Mouse (Mus musculus) lung, embryonic 16.5 days (tissue): ENCODE measurements around the gene Baiap2l1. TPM values are rescaled to one million over a fixed set of nuclear protein-coding genes. Genes with fewer than 3 reads are reported as not detected.
"Not testable (repeated sequence)": the region's sequence is repeated elsewhere in the genome, so short reads cannot be mapped to it uniquely, and the experiment has no call there.

ENCODE experiments used
- ATAC-seq: fragments of 200-750 bp; cut with Nextera tagmentation; 2 replicates; pipeline ENCODE4 v1.8.0; 2017; ENCODE audit warnings: low read depth, mild to moderate bottlenecking, moderate library complexity
- H3K27ac ChIP-seq: fragments of 300-500 bp; sonication (generic); 2 replicates; pipeline ENCODE4 v1.5.1; 2014; ENCODE audit warnings: mild to moderate bottlenecking, control low read depth, low read length
- H3K27me3 ChIP-seq: fragments of 300-500 bp; sonication (generic); 2 replicates; pipeline ENCODE4 v1.6.1; 2014; ENCODE audit warnings: low read depth, low read length, mixed read lengths; ENCODE audit not compliant: control insufficient read depth, insufficient read depth
- H3K36me3 ChIP-seq: fragments of 300-500 bp; sonication (generic); 2 replicates; pipeline ENCODE4 v1.6.1; 2014; ENCODE audit warnings: low read length; ENCODE audit not compliant: control insufficient read depth, insufficient read depth
- H3K4me1 ChIP-seq: fragments of 300-500 bp; sonication (generic); replicated peaks from 2 replicates; pipeline ENCODE4 v1.6.1; 2014; ENCODE audit warnings: low read length, mixed read lengths; ENCODE audit not compliant: control insufficient read depth, insufficient read depth
- H3K4me2 ChIP-seq: fragments of 300-500 bp; sonication (generic); 2 replicates; pipeline ENCODE4 v1.6.1; 2014; ENCODE audit warnings: low read depth, low read length, control low read depth
- H3K4me3 ChIP-seq: fragments of 300-500 bp; sonication (generic); 2 replicates; pipeline ENCODE4 v1.5.1; 2014; ENCODE audit warnings: mild to moderate bottlenecking, low read length, control low read depth
- H3K9ac ChIP-seq: fragments of 300-500 bp; sonication (generic); 2 replicates; pipeline ENCODE4 v1.6.1; 2014; ENCODE audit warnings: low read length, control low read depth
- H3K9me3 ChIP-seq: fragments of 300-500 bp; sonication (generic); 2 replicates; pipeline ENCODE4 v1.6.1; 2016; ENCODE audit warnings: low read length; ENCODE audit not compliant: control insufficient read depth
- WGBS: fragments of 180-500 bp; shearing (Covaris S2); extraction: QIAGEN DNeasy Blood & Tissue Kit; methylation state at CpG from one replicate; pipeline ENCODE4 v1.1.7; 2014; 5-methylcytosine and 5-hydroxymethylcytosine counted together
- polyA plus RNA-seq: library from polyadenylated mRNA; unstranded; fragments of >200 nt; fragmentation: Nextera tagmentation; extraction: Ambion mirVana; gene quantifications from 2 replicates; pipeline ENCODE4 v1.2.1, GENCODE M21; 2015

Baiap2l1 gene
- polyA plus RNA-seq, 1 experiment from 2014 or later: 12.2 TPM

GRCm38 (mm10) chr5:144379431-144379830 is 21.5 kb upstream of the Baiap2l1 start:
- Histone ChIP-seq H3K4me3 (no peak overlapping the region), H3K9ac (no peak overlapping the region), H3K9me3 (no peaks in the 10 kb centered on the region), H3K36me3 (no peaks in the 10 kb centered on the region), H3K4me2 (no peak overlapping the region), H3K27ac (no peak overlapping the region), H3K4me1 (no peaks in the 10 kb centered on the region), H3K27me3 (no peaks in the 10 kb centered on the region)
- no peak for ATAC-seq
- WGBS: 79% methylated on average over 4 of the region's 4 CpGs

- Histone ChIP-seq H3K4me1 (no peaks in the 10 kb centered on the region; the same call in 1 of the 2 replicates), H3K4me2 (no peak overlapping the region), H3K27me3 (no peaks in the 10 kb centered on the region), H3K9me3 (no peaks in the 10 kb centered on the region), H3K36me3 (no peaks in the 10 kb centered on the region), H3K9ac (no peak overlapping the region), H3K27ac (no peak overlapping the region), H3K4me3 (no peak overlapping the region)
- WGBS: 42% methylated on average over 2 of the region's 2 CpGs
- peak; percentile 75 for ATAC-seq
Measured at GRCm38 (mm10) chr5:144372885-144373284, 15.0 kb upstream of the Baiap2l1 start.

DNA sequence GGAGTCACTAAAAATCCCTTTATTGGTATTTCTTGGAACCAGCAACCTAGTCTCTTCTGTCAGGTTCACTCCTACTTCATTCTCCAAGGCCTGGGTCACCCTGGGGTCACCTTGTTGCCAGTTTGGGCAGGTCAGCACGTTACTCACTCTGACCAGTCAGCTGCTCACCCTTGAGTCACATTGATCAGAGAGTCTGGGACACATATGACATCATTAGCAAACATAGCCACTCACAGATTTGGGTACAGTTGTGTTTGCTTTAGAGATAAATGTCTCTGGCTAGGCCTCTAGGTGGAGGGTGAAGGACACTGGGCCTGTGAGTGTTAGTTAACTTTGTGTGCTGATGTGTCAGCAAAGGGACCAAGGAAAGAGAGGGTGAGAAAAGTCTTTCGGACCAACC is 14.3 kb upstream of the Baiap2l1 start:
- Histone ChIP-seq H3K27me3 (no peaks in the 10 kb centered on the region), H3K4me2 (no peak overlapping the region), H3K9ac (no peak overlapping the region), H3K36me3 (no peaks in the 10 kb centered on the region), H3K4me3 (no peak overlapping the region), H3K9me3 (no peaks in the 10 kb centered on the region), H3K27ac (no peak overlapping the region), H3K4me1 (no peaks in the 10 kb centered on the region; the same call in 1 of the 2 replicates)
- ATAC-seq: no peak
- 22% methylated on average over 2 of the region's 2 CpGs for WGBS

- Histone ChIP-seq H3K9ac (no peak overlapping the region), H3K4me1 (no peaks in the 10 kb centered on the region; the same call in 1 of the 2 replicates), H3K36me3 (no peaks in the 10 kb centered on the region), H3K9me3 (no peaks in the 10 kb centered on the region), H3K4me2 (no peak overlapping the region), H3K4me3 (no peak overlapping the region), H3K27me3 (no peaks in the 10 kb centered on the region), H3K27ac (no peak overlapping the region)
- no peak for ATAC-seq
- WGBS: 9% methylated on average over 6 of the region's 6 CpGs
Measured at GRCm38 (mm10) chr5:144370986-144371385, 13.1 kb upstream of the Baiap2l1 start.

- ATAC-seq: no peak
Measured at GRCm38 (mm10) chr5:144368661-144369205, 10.8 kb upstream of the Baiap2l1 start.

GRCm38 (mm10) chr5:144366551-144366950 is 8.6 kb upstream of the Baiap2l1 start:
- H3K9ac ChIP-seq, H3K4me1 ChIP-seq, H3K27me3 ChIP-seq, ATAC-seq, H3K36me3 ChIP-seq, H3K27ac ChIP-seq, H3K9me3 ChIP-seq, H3K4me3 ChIP-seq, H3K4me2 ChIP-seq: not testable (repeated sequence)
- WGBS: 68% methylated on average over 6 of the region's 6 CpGs

More at GRCm38 (mm10) chr5:144368661-144369205, 10.8 kb upstream of the Baiap2l1 start:
- no peak overlapping the region for H3K27ac ChIP-seq
- no peaks in the 10 kb centered on the region for H3K27me3 ChIP-seq
- H3K9me3 ChIP-seq: no peaks in the 10 kb centered on the region
- H3K4me1 ChIP-seq: no peaks in the 10 kb centered on the region; the same call in 1 of the 2 replicates
- 68% methylated on average over 9 of the region's 9 CpGs for WGBS
- no peak overlapping the region for H3K4me3 ChIP-seq
- H3K9ac ChIP-seq: no peak overlapping the region
- no peak overlapping the region for H3K4me2 ChIP-seq
- H3K36me3 ChIP-seq: no peaks in the 10 kb centered on the region

- Histone ChIP-seq H3K4me3 (no peak overlapping the region), H3K9me3 (no peaks in the 10 kb centered on the region), H3K36me3 (no peaks in the 10 kb centered on the region), H3K9ac (no peak overlapping the region), H3K4me1 (no peaks in the 10 kb centered on the region), H3K4me2 (no peak overlapping the region), H3K27ac (no peak overlapping the region), H3K27me3 (no peaks in the 10 kb centered on the region)
- ATAC-seq: no peak
- WGBS: 88% methylated on average over 11 of the region's 11 CpGs
Measured at GRCm38 (mm10) chr5:144364680-144365357, 6.9 kb upstream of the Baiap2l1 start.

DNA sequence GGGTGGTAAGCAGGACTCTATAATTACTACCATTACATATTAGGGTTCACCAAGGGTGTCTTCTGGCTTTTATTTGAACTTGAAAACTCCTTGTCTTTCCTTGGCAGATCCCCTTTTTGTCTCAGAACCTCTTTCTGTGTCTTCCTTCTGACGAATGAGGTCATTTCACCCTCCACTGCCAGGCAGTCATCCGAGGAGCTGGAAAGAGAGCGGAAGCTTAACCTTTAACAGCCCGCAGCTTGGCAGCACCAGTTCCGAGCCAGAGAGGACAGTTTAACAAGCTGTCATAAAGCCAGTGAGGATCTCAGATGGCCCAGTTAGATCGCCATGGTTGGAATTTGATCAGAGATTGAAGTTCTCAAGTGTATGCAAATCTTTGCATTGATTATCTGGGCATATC is 2.4 kb upstream of the Baiap2l1 start:
- ATAC-seq: no peak
- Histone ChIP-seq H3K9ac (no peak overlapping the region), H3K4me2 (no peak overlapping the region), H3K27ac (no peak overlapping the region), H3K9me3 (no peaks in the 10 kb centered on the region), H3K27me3 (peaks cover 4% of the 10 kb centered on the region; the same call in 1 of the 2 replicates), H3K4me1 (peaks cover 2% of the 10 kb centered on the region; the same call in 1 of the 2 replicates), H3K4me3 (no peak overlapping the region), H3K36me3 (no peaks in the 10 kb centered on the region)
- WGBS: 53% methylated on average over 6 of the region's 6 CpGs

GRCm38 (mm10) chr5:144359886-144360285 is 2.0 kb upstream of the Baiap2l1 start:
- no peak for ATAC-seq
- peaks cover 2% of the 10 kb centered on the region; the same call in 1 of the 2 replicates for H3K4me1 ChIP-seq
- no peak overlapping the region for H3K4me3 ChIP-seq
- H3K27ac ChIP-seq: no peak overlapping the region
- no peaks in the 10 kb centered on the region for H3K9me3 ChIP-seq
- H3K4me2 ChIP-seq: no peak overlapping the region
- H3K36me3 ChIP-seq: no peaks in the 10 kb centered on the region
- WGBS: 78% methylated on average over 6 of the region's 6 CpGs
- H3K27me3 ChIP-seq: peaks cover 4% of the 10 kb centered on the region; the same call in 1 of the 2 replicates
- H3K9ac ChIP-seq: no peak overlapping the region
